Mouse (Mus musculus): ENCODE results near the gene Gstm6. TPM values are rescaled to one million over a fixed set of nuclear protein-coding genes. Genes with fewer than 3 reads are reported as not detected.
"Not testable (repeated sequence)": the region's sequence is repeated elsewhere in the genome, so short reads cannot be mapped to it uniquely, and the experiment has no call there.

Gstm6 gene
- polyA plus RNA-seq, 1 experiment from 2014 or later = 11.7 TPM

DNA sequence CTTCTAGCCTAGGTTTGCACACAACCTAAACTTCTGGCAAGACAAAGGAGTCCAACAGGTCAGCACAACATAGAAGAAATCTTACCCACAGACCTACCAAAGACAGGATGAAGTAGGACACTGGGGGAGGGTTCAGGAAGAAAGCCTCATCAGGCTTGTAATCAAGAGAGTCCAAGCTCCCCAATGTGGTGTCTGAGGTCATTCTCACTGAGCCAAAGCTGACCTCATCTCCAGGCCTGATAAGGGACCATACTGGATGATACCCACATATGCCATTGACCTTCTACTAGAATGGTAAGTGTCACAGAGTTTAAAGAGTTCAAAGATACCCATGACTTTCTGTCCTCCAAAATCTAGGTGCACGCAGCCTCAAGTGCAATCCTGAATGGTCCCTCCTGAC is 30.7 kb upstream of the Gstm6 start:
- Histone ChIP-seq H3K36me3 (replicated peaks; ENCODE audit: control insufficient read depth, insufficient read depth, low read depth, low read length) (no peaks in the 10 kb centered on the region), H3K27me3 (ENCODE audit: control insufficient read depth, insufficient read depth, low read length) (no peaks in the 10 kb centered on the region), H3K4me3 (ENCODE audit: low read depth, low read length) (no peak overlapping the region), H3K4me2 (ENCODE audit: low read depth, low read length) (no peak overlapping the region), H3K9me3 (replicated peaks; ENCODE audit: control insufficient read depth, low read length) (no peaks in the 10 kb centered on the region), H3K27ac (replicated peaks; ENCODE audit: low read depth, low read length) (no peak overlapping the region), H3K9ac (replicated peaks; ENCODE audit: low read length) (no peak overlapping the region), H3K4me1 (ENCODE audit: control insufficient read depth, insufficient read depth, low read length) (no peaks in the 10 kb centered on the region)
- WGBS = 87% methylated on average over 1 of the region's 1 CpGs
- no peak for ATAC-seq (replicated peaks; ENCODE audit: insufficient number of reproducible peaks, low FRiP score, low TSS enrichment, low read depth)
- no peak for DNase-seq (ENCODE audit: low spot score)

DNA sequence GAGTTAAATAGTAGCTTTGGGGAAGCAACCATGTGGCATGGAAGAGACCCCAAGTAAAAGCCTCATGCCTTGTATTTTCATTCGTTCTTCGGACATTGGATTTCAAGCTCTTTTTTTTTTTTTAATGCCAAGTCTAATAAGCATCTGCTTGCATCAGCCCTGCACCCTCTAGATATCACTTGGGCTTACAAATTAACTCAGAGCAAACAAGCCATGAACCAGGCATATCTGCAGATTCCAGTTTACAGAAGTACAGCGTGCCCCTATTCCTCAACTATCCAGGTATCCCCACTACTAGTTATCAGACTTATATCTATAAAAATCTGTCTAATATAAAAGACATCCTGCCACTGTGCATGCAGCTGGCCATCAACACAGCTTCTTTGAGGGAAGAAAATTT is 28.5 kb upstream of the Gstm6 start:
- ATAC-seq (replicated peaks; ENCODE audit: insufficient number of reproducible peaks, low FRiP score, low TSS enrichment, low read depth) (no peak), DNase-seq (ENCODE audit: low spot score) (no peak)
- Histone ChIP-seq H3K9me3 (replicated peaks; ENCODE audit: control insufficient read depth, low read length) (no peaks in the 10 kb centered on the region), H3K4me1 (ENCODE audit: control insufficient read depth, insufficient read depth, low read length) (no peaks in the 10 kb centered on the region), H3K9ac (replicated peaks; ENCODE audit: low read length) (no peak overlapping the region), H3K36me3 (replicated peaks; ENCODE audit: control insufficient read depth, insufficient read depth, low read depth, low read length) (no peaks in the 10 kb centered on the region), H3K27ac (replicated peaks; ENCODE audit: low read depth, low read length) (no peak overlapping the region), H3K4me3 (ENCODE audit: low read depth, low read length) (no peak overlapping the region), H3K27me3 (ENCODE audit: control insufficient read depth, insufficient read depth, low read length) (no peaks in the 10 kb centered on the region), H3K4me2 (ENCODE audit: low read depth, low read length) (no peak overlapping the region)
- 95% methylated on average over 3 of the region's 3 CpGs for WGBS

DNA sequence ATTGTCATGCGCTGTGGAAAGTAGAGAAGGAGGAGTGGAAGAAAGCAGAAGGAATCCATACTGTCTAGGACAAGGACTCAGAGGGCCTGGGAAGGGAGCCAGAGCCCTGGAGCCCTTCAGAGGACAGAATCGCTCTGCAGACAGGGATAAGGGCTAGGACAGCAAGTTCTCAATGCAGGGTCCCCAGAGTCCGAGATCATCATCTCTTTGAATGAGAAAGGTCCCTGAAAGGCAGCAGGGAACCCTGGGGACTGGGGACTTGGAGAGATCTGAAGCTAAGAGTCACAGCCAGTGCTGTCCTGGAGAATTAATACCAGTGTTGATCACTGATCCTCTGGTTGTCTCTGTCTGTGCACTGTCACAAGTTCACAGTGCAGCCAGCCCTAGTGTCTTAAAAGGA is 27.6 kb upstream of the Gstm6 start:
- DNase-seq (ENCODE audit: low spot score); H3K27ac ChIP-seq (replicated peaks; ENCODE audit: low read depth, low read length); H3K4me2 ChIP-seq (ENCODE audit: low read depth, low read length); H3K27me3 ChIP-seq (ENCODE audit: control insufficient read depth, insufficient read depth, low read length); H3K9me3 ChIP-seq (replicated peaks; ENCODE audit: control insufficient read depth, low read length); ATAC-seq (replicated peaks; ENCODE audit: insufficient number of reproducible peaks, low FRiP score, low TSS enrichment, low read depth); H3K4me3 ChIP-seq (ENCODE audit: low read depth, low read length); H3K36me3 ChIP-seq (replicated peaks; ENCODE audit: control insufficient read depth, insufficient read depth, low read depth, low read length); H3K4me1 ChIP-seq (ENCODE audit: control insufficient read depth, insufficient read depth, low read length); H3K9ac ChIP-seq (replicated peaks; ENCODE audit: low read length): not testable (repeated sequence)
- WGBS = 60% methylated on average over 3 of the region's 3 CpGs

DNA sequence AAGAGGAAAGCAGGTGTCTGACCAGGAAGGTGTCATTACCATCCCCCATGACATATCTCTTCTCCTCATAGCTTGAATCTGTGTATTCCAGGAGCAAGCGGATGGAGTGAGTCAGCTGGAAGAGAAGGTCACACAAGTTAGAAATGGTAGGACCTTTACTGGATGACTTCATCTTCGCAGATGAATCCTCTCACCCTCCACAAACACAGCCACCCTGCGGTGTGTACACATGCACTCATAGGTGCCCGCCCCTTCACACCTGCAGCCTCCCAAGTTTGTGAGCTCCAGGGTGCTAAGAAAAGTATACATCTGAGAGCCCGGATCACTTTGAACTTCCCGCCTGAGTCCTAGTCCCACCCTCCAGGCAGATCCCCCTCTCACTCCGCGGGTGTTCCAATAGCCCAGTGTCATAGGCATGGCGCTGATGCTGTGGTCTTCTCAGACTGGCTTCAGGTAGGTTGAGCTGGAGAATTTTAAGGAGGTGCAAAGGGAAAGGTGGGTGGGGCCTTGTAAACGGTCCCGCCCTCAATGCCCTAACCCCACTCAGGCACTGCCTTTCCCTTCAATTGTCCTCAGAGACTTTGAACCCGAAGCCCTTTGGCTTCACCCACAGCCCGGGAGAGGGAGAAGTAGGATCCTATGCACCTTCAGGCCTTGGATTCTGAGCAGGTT is 25.3 kb upstream of the Gstm6 start, which contains the start of gene Gstm3:
Gstm3 (minus strand) TSS at position 560 of the 672 bp plus-strand sequence.
- Histone ChIP-seq H3K27ac (replicated peaks; ENCODE audit: low read depth, low read length) (no peak within 1 kb of the TSS), H3K9me3 (replicated peaks; ENCODE audit: control insufficient read depth, low read length) (no peaks in the 10 kb centered on the region), H3K9ac (replicated peaks; ENCODE audit: low read length) (no peak within 1 kb of the TSS), H3K4me2 (ENCODE audit: low read depth, low read length) (no peak within 1 kb of the TSS), H3K27me3 (ENCODE audit: control insufficient read depth, insufficient read depth, low read length) (no peaks in the 10 kb centered on the region), H3K4me1 (ENCODE audit: control insufficient read depth, insufficient read depth, low read length) (no peaks in the 10 kb centered on the region), H3K36me3 (replicated peaks; ENCODE audit: control insufficient read depth, insufficient read depth, low read depth, low read length) (no peaks in the 10 kb centered on the region), H3K4me3 (ENCODE audit: low read depth, low read length) (no peak within 1 kb of the TSS)
- ATAC-seq (replicated peaks; ENCODE audit: insufficient number of reproducible peaks, low FRiP score, low TSS enrichment, low read depth) (no peak), DNase-seq (ENCODE audit: low spot score) (no peak)
- WGBS = 63% methylated on average over 13 of the region's 13 CpGs

DNA sequence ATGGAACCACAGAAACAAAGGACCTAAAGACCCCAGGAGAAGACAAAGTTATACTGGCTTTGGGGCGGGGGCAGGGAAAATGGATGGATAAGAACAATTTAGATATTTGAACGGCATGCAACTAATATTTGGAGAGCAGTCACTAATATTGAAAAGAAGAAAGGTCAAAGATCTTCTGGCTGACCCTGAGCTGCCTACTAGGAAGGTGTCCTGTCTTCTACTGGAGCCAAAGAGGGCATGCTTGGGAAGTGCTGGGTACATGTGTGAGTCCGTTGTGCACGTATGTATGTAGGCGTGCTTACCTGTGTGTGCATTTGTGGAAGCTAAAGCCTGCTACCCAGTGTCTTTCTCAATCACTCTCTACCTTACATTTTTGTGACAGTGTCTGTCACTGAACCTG is 23.1 kb upstream of the Gstm6 start:
- Histone ChIP-seq H3K9ac (replicated peaks; ENCODE audit: low read length) (no peak overlapping the region), H3K4me1 (ENCODE audit: control insufficient read depth, insufficient read depth, low read length) (no peaks in the 10 kb centered on the region), H3K4me2 (ENCODE audit: low read depth, low read length) (no peak overlapping the region), H3K27ac (replicated peaks; ENCODE audit: low read depth, low read length) (no peak overlapping the region), H3K4me3 (ENCODE audit: low read depth, low read length) (no peak overlapping the region), H3K36me3 (replicated peaks; ENCODE audit: control insufficient read depth, insufficient read depth, low read depth, low read length) (no peaks in the 10 kb centered on the region), H3K9me3 (replicated peaks; ENCODE audit: control insufficient read depth, low read length) (no peaks in the 10 kb centered on the region), H3K27me3 (ENCODE audit: control insufficient read depth, insufficient read depth, low read length) (no peaks in the 10 kb centered on the region)
- DNase-seq (ENCODE audit: low spot score) = no peak
- ATAC-seq (replicated peaks; ENCODE audit: insufficient number of reproducible peaks, low FRiP score, low TSS enrichment, low read depth) = no peak
- WGBS = 95% methylated on average over 5 of the region's 5 CpGs

DNA sequence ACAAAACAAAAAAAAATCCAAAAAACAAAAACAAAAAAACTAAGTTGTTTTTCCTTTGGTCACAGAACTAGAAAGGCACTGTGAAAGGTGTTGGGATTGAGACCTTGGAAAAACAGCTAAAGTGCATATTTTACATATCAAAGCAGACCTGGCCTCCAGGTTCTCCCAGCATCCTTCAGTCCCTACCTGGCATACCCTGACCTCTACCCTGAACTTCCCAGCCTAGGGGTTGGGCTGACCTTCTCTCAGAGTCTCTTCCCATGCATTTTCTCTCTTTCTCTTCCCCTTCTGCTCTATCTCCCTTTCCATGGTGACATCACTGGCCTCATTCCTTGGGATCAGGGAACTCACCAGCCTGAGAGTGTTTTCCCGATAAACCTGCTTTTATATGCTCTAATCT is 22.0 kb upstream of the Gstm6 start:
- WGBS = 65% methylated on average over 1 of the region's 1 CpGs
- Histone ChIP-seq H3K4me3 (ENCODE audit: low read depth, low read length) (no peak overlapping the region), H3K27ac (replicated peaks; ENCODE audit: low read depth, low read length) (no peak overlapping the region), H3K9me3 (replicated peaks; ENCODE audit: control insufficient read depth, low read length) (no peaks in the 10 kb centered on the region), H3K36me3 (replicated peaks; ENCODE audit: control insufficient read depth, insufficient read depth, low read depth, low read length) (no peaks in the 10 kb centered on the region), H3K27me3 (ENCODE audit: control insufficient read depth, insufficient read depth, low read length) (no peaks in the 10 kb centered on the region), H3K4me2 (ENCODE audit: low read depth, low read length) (no peak overlapping the region), H3K4me1 (ENCODE audit: control insufficient read depth, insufficient read depth, low read length) (no peaks in the 10 kb centered on the region), H3K9ac (replicated peaks; ENCODE audit: low read length) (no peak overlapping the region)
- DNase-seq (ENCODE audit: low spot score) = no peak
- no peak for ATAC-seq (replicated peaks; ENCODE audit: insufficient number of reproducible peaks, low FRiP score, low TSS enrichment, low read depth)

DNA sequence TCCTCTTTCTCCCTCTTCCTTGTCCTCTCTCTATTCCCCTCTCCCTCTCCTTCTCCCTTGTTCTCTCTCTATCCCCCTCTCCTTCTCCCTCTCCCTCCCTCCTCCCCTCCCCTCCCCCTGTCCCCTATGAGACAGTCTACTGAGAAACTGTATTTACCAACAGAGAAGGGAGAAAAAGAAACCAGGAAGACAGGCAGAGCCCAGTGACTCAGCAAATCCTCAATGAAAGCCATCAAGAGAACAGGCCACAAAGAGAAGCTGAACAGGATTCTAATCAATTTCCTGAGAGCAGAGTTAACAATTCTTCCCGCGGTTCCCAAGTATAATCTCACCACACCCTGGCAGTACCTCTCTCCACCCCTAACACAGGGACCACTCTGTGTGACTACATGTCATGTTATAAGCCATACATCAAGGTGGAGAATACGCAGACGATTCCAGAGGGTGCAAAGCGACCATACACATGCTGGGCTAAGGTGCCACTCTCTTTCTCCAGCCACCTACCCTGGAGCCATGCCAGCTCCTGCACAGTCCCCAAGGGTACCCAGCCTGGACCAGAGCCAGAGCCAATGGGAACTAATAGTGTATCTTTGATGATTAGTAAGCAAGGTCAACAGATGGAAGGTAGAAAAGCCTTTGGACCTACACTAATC is 21.2 kb upstream of the Gstm6 start:
- ATAC-seq (replicated peaks; ENCODE audit: insufficient number of reproducible peaks, low FRiP score, low TSS enrichment, low read depth) (no peak; the same call in 1 of the 2 replicates), DNase-seq (ENCODE audit: low spot score) (no peak)
- WGBS = 77% methylated on average over 5 of the region's 5 CpGs
- H3K4me3 ChIP-seq (ENCODE audit: low read depth, low read length) = no peak overlapping the region
- H3K36me3 ChIP-seq (replicated peaks; ENCODE audit: control insufficient read depth, insufficient read depth, low read depth, low read length) = no peaks in the 10 kb centered on the region
- no peak overlapping the region for H3K9ac ChIP-seq (replicated peaks; ENCODE audit: low read length)
- H3K27me3 ChIP-seq (ENCODE audit: control insufficient read depth, insufficient read depth, low read length) = no peaks in the 10 kb centered on the region
- H3K4me1 ChIP-seq (ENCODE audit: control insufficient read depth, insufficient read depth, low read length) = no peaks in the 10 kb centered on the region
- H3K27ac ChIP-seq (replicated peaks; ENCODE audit: low read depth, low read length) = no peak overlapping the region
- no peaks in the 10 kb centered on the region for H3K9me3 ChIP-seq (replicated peaks; ENCODE audit: control insufficient read depth, low read length)
- no peak overlapping the region for H3K4me2 ChIP-seq (ENCODE audit: low read depth, low read length)

DNA sequence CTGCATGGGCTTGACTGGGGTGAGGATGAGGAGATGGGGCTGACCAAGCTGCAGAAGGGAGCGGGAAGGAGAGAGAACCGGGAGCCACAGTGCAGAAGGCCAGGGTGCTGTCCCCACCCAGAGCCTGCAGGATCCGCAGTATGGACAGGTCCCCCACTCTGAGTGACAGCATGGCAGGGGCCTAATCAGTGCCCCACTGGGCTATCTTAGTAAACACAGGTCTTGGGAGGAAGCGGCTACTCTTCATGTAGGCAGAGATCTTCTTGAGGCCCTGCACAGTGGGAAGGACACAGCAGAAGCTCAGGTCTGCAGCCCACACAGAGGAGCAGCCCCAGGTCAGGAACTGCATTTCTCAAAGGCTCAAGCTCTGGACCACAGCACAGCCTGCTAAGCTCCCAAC is 20.5 kb upstream of the Gstm6 start:
- H3K4me2 ChIP-seq (ENCODE audit: low read depth, low read length) = no peak overlapping the region
- DNase-seq (ENCODE audit: low spot score) (no peak), ATAC-seq (replicated peaks; ENCODE audit: insufficient number of reproducible peaks, low FRiP score, low TSS enrichment, low read depth) (no peak)
- H3K9me3 ChIP-seq (replicated peaks; ENCODE audit: control insufficient read depth, low read length) = no peaks in the 10 kb centered on the region
- H3K9ac ChIP-seq (replicated peaks; ENCODE audit: low read length) = no peak overlapping the region
- no peaks in the 10 kb centered on the region for H3K27me3 ChIP-seq (ENCODE audit: control insufficient read depth, insufficient read depth, low read length)
- no peak overlapping the region for H3K4me3 ChIP-seq (ENCODE audit: low read depth, low read length)
- no peak overlapping the region for H3K27ac ChIP-seq (replicated peaks; ENCODE audit: low read depth, low read length)
- no peaks in the 10 kb centered on the region for H3K36me3 ChIP-seq (replicated peaks; ENCODE audit: control insufficient read depth, insufficient read depth, low read depth, low read length)
- no peaks in the 10 kb centered on the region for H3K4me1 ChIP-seq (ENCODE audit: control insufficient read depth, insufficient read depth, low read length)
- WGBS = 85% methylated on average over 4 of the region's 4 CpGs
